Mouse (Mus musculus) left cerebral cortex, adult 2 months (tissue): Measurements from ENCODE around the gene Mras. TPM values are rescaled to one million over a fixed set of nuclear protein-coding genes. Genes with fewer than 3 reads are reported as not detected.

Experiments
- DNase-seq, 2 experiments: peaks; one replicate each; pipeline ENCODE4 v3.0.0; 2021 to 2022; ENCODE audit warnings: low spot score in 2 of 2, mixed read lengths in 1 of 2; ENCODE audit errors: extremely low spot score in 1 of 2
- H3K27ac ChIP-seq: fragments of 200-600 bp; 2 replicates; pipeline ENCODE4 v1.8.1; 2022
- H3K4me3 ChIP-seq: fragments of 200-600 bp; 2 replicates; pipeline ENCODE4 v1.8.1; 2022
- CTCF ChIP-seq: fragments of 200-600 bp; IDR thresholded peaks from 2 replicates; pipeline ENCODE4 v1.8.1; 2022; ENCODE audit warnings: antibody characterized with exemption, mild to moderate bottlenecking, moderate library complexity
- intact Hi-C: fragments of 180-260 bp; cut with DNase I; formaldehyde crosslinking; loops from one replicate; pipeline ENCODE4 v1.15.1; 2025
- long read RNA-seq, 2 experiments: library from polyadenylated mRNA; stranded (forward); transcript quantifications; one replicate each; pipeline ENCODE4 v2.0.0; 2021; ENCODE audit warnings: borderline mapping rate in 2 of 2
- total RNA-seq, 2 experiments: library from RNA; stranded (reverse); gene quantifications; 2 replicates each; pipeline ENCODE4 v1.2.3; 2021

Mras gene
- total RNA-seq: 100 to 1,000 TPM; 166 TPM
- long read RNA-seq, experiment 1, full-length matches to known transcripts: 269 of 310 reads
- long read RNA-seq, experiment 1, partial matches to known transcripts: 4 of 310 reads
- long read RNA-seq, experiment 1, other reads (novel, unspliced or antisense): 37 of 310 reads
- long read RNA-seq, experiment 2, full-length matches to known transcripts: 224 of 245 reads
- long read RNA-seq, experiment 2, partial matches to known transcripts: 4 of 245 reads
- long read RNA-seq, experiment 2, other reads (novel, unspliced or antisense): 17 of 245 reads

DNA sequence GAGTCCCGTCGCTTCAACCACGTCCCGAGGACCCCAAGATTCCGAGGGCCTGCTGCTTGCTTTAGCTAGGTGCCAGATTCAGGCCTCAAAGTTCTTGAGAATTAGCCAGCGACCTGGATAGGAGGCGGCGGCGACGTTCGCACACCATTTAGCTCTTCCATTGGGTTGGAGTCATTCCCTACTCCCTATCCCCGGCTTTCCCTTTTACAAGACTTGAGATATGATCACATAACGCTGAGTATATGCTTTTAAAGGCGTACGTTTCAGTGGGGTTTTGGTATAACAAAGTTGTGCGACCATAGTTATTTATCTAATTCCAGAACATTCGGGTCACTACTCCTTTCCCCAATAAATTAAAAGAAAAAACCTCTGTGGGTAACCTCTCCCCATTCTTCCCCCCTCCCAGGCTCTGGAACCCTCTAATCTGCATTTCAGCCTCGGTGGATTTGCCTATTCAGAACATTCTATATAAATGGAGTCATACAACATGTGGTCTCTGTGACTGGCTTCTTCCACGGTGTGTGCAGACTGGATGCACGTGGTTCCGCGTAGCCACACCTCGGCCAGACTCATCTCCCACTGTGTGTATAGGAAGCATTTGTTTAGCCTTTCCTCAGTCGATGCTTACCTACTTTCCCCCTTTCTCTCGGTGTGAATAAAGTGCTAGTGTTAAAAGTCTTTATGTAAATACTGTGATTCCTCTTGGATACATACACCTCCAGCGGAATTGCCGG is at the start of gene Mras:
Mras (minus strand) TSS at position 351 of the 734 bp plus-strand sequence.
- Histone ChIP-seq H3K27ac (peak within 1 kb of the TSS; percentile 97), H3K4me3 (peak within 1 kb of the TSS; percentile 71)
- intact Hi-C loops: loop anchor here (2.0 to 5.0 kb wide), 2 partner anchors 48 to 295 kb away; partner anchors contain the start of gene Pik3cb
- TF ChIP-seq CTCF: no peak
- no peak for DNase-seq

- intact Hi-C loops: no loop called here
- no peak overlapping the region for H3K27ac ChIP-seq
- DNase-seq: no peak
- no peak for TF ChIP-seq CTCF
- no peak overlapping the region for H3K4me3 ChIP-seq
Measured at GRCm38 (mm10) chr9:99485144-99485543, 48.0 kb upstream of the Mras start.

DNA sequence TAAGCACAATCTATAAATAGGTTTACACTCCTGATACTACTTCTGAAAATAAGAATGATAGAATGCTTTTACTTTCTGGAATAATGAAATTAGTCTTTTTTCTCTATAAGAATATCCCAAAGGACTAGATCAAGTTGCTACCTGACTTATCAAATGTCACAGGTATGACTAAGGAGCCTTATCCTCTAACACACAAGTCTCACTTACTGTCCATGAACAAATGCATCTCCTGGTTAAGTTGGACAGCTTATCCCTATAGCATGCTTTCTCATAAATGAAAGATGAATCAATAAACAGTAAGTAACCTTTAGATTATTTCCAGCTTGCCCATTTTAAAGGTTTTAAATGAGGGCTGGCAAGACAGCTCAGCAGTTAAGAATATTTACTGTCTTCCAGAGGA is 47.5 kb upstream of the Mras start:
- Histone ChIP-seq H3K27ac (no peak overlapping the region), H3K4me3 (no peak overlapping the region)
- intact Hi-C loops: no loop called here
- no peak for DNase-seq
- no peak for TF ChIP-seq CTCF

DNA sequence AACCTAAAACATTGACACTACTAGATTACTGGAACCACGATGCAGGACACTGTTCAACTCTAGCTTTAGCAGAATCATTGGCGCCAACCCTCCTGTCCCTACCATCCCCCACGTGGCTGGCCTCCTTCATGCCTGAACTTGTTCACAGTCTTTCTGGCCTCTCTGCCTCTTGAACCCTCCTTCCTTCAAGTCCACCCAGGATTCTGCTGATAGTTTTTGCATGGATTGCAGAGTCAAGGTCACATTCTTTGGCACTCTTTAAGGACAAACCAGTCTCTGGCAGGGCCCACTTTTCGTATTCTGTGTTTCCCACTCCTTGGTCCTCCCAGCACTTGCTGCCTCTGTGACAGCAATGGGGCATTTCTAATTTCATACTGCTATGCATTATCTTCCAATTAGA is 46.0 kb upstream of the Mras start:
- intact Hi-C loops: no loop called here
- TF ChIP-seq CTCF: no peak
- no peak for DNase-seq
- Histone ChIP-seq H3K27ac (no peak overlapping the region), H3K4me3 (no peak overlapping the region)

DNA sequence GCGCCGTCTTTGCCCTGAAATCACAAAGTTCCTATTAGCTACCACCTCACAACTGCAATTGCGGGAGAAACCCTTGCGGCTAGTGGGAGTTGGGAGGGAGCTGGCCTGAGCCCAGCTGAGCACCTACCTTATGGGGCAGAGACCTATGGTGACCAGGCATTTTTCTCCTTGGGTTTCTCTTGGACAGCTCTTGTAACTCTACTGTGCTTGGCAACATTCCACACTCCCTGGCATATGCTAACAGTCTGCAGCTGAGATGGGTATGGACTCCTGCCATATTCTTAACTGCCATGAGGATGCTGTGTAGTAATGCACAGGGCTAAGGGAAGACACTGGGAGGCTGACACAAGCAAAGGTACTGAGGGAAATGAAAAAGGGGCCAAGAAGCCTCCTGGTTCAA is 43.6 kb upstream of the Mras start:
- no peak overlapping the region for H3K27ac ChIP-seq

GRCm38 (mm10) chr9:99479181-99479711 is 42.1 kb upstream of the Mras start:
- no peak overlapping the region for H3K4me3 ChIP-seq
- peak overlapping the region; percentile 5 for H3K27ac ChIP-seq
- intact Hi-C loops: no loop called here
- peak; percentile 30 to 38 for DNase-seq
- no peak for TF ChIP-seq CTCF

More for the DNA sequence above, 43.6 kb upstream of the Mras start:
- intact Hi-C loops: no loop called here
- no peak overlapping the region for H3K4me3 ChIP-seq
- no peak for DNase-seq
- no peak for TF ChIP-seq CTCF

- DNase-seq: no peak
- Histone ChIP-seq H3K4me3 (no peak overlapping the region), H3K27ac (no peak overlapping the region)
- TF ChIP-seq CTCF: no peak
- intact Hi-C loops: no loop called here
Measured at GRCm38 (mm10) chr9:99471334-99471733, 34.2 kb upstream of the Mras start.

- intact Hi-C loops: no loop called here
- no peak overlapping the region for H3K4me3 ChIP-seq
- no peak for TF ChIP-seq CTCF
- no peak for DNase-seq
- no peak overlapping the region for H3K27ac ChIP-seq
Measured at GRCm38 (mm10) chr9:99470347-99471092, 33.3 kb upstream of the Mras start.

DNA sequence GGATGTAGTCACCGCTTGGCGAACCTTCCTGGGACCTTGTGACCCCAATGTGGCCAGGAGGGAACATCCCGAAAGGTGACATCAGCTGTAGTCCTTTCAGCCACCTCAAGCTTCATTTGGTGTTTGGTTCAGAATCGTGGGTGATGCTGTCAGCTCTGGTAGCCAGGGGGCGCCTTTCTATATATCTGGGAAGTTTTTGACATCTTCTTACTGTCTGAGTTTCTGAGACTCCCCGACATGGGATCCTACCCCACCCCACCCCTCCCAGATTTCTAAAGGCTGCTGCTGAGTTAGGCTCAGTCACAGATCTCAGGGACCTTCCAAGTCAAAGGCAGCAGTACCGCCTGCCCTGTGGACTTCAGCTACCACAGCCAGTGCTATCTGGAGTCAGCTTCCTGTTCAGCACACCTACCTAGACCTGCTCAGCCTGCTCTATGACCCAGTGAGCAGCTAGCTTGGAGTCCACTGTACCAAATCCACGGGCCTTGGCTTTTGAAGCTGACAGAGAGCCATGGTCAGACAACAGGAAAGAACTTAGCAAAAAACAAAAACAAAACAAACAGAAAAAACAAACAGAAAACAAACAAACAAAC is 32.6 kb upstream of the Mras start:
- no peak for DNase-seq

DNA sequence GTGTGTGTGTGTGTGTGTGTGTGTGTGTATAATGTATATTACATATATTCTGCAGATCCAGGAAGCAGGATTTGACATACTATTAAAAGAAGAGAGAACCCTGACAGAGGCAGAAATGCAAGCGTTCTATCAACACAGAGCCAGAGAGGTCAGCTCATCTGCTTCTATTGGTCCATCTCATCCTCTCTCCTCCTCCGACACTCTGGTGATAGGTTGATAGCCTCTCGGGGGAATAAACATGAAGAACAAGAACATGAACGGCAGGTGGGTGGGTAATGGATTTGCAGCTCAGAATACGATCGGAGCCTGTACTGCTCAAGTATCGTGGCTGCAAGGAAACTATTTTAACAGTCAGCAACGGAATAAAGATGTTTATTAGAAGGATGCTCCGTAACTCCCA is 31.4 kb upstream of the Mras start:
- Histone ChIP-seq H3K27ac (no peak overlapping the region), H3K4me3 (no peak overlapping the region)
- no peak for TF ChIP-seq CTCF
- intact Hi-C loops: no loop called here
- DNase-seq: no peak

More for the DNA sequence above, 32.6 kb upstream of the Mras start:
- Histone ChIP-seq H3K27ac (no peak overlapping the region), H3K4me3 (no peak overlapping the region)
- TF ChIP-seq CTCF: peak; percentile 49
- intact Hi-C loops: no loop called here

GRCm38 (mm10) chr9:99464876-99465275 is 27.7 kb upstream of the Mras start:
- no peak for DNase-seq
- intact Hi-C loops: no loop called here
- no peak for TF ChIP-seq CTCF
- H3K4me3 ChIP-seq: no peak overlapping the region
- no peak overlapping the region for H3K27ac ChIP-seq
